Mouse (Mus musculus) hindbrain, embryonic 14.5 days (tissue): ENCODE measurements around the gene Shisa9. TPM values are rescaled to one million over a fixed set of nuclear protein-coding genes. Genes with fewer than 3 reads are reported as not detected.

ENCODE experiments used
- ATAC-seq: fragments of 200-750 bp; cut with Nextera tagmentation; 2 replicates; pipeline ENCODE4 v1.8.0; 2017; ENCODE audit warnings: moderate number of reproducible peaks, mild to moderate bottlenecking, moderate TSS enrichment, moderate library complexity; ENCODE audit not compliant: low FRiP score
- DNase-seq: peaks from one replicate; pipeline ENCODE4 v3.0.0-alpha.2; 2015; ENCODE audit warnings: low spot score
- H3K27ac ChIP-seq: fragments of 300-500 bp; sonication (generic); 2 replicates; pipeline ENCODE4 v1.5.1; 2014; ENCODE audit warnings: mild to moderate bottlenecking, moderate library complexity
- H3K27me3 ChIP-seq: fragments of 300-500 bp; sonication (generic); 2 replicates; pipeline ENCODE4 v1.6.1; 2014; ENCODE audit warnings: mild to moderate bottlenecking, low read length, mixed read lengths; ENCODE audit not compliant: control insufficient read depth, insufficient read depth
- H3K36me3 ChIP-seq: fragments of 300-500 bp; sonication (generic); replicated peaks from 2 replicates; pipeline ENCODE4 v1.6.1; 2014; ENCODE audit not compliant: control insufficient read depth, insufficient read depth
- H3K4me1 ChIP-seq: fragments of 300-500 bp; sonication (generic); replicated peaks from 2 replicates; pipeline ENCODE4 v1.6.1; 2014; ENCODE audit warnings: antibody characterized with exemption, low read length, mixed read lengths; ENCODE audit not compliant: control insufficient read depth, insufficient read depth
- H3K4me2 ChIP-seq: fragments of 300-500 bp; sonication (generic); replicated peaks from 2 replicates; pipeline ENCODE4 v1.6.1; 2014; ENCODE audit warnings: mild to moderate bottlenecking, moderate library complexity
- H3K4me3 ChIP-seq: fragments of 300-500 bp; sonication (generic); replicated peaks from 2 replicates; pipeline ENCODE4 v1.5.1; 2014; ENCODE audit warnings: mild to moderate bottlenecking, low read length
- H3K9ac ChIP-seq: fragments of 300-500 bp; sonication (generic); 2 replicates; pipeline ENCODE4 v1.6.1; 2014
- H3K9me3 ChIP-seq: fragments of 300-500 bp; sonication (generic); 2 replicates; pipeline ENCODE4 v1.6.1; 2016; ENCODE audit warnings: low read length; ENCODE audit not compliant: control insufficient read depth
- WGBS: fragments of 180-500 bp; shearing (Covaris S2); extraction: QIAGEN DNeasy Blood & Tissue Kit; methylation state at CpG from one replicate; pipeline ENCODE4 v1.1.7; 2014; 5-methylcytosine and 5-hydroxymethylcytosine counted together
- polyA plus RNA-seq: library from polyadenylated mRNA; unstranded; fragments of >200 nt; fragmentation: Nextera tagmentation; extraction: Ambion mirVana; gene quantifications from 2 replicates; pipeline ENCODE4 v1.2.1, GENCODE M21; 2014

Shisa9 gene
- polyA plus RNA-seq, 1 experiment from 2014 or later = 15.7 TPM

GRCm38 (mm10) chr16:12265828-12266227 is 281.9 kb downstream of the Shisa9 start:
- H3K4me1 ChIP-seq = no peaks in the 10 kb centered on the region
- H3K4me2 ChIP-seq = no peak overlapping the region
- H3K9ac ChIP-seq = no peak overlapping the region
- no peak for ATAC-seq
- H3K9me3 ChIP-seq = no peaks in the 10 kb centered on the region
- no peak overlapping the region for H3K4me3 ChIP-seq
- no peak for DNase-seq
- no peaks in the 10 kb centered on the region for H3K36me3 ChIP-seq
- WGBS = 91% methylated on average over 2 of the region's 2 CpGs
- no peaks in the 10 kb centered on the region for H3K27me3 ChIP-seq
- H3K27ac ChIP-seq = no peak overlapping the region

- no peaks in the 10 kb centered on the region for H3K9me3 ChIP-seq
- peak; percentile 43 for DNase-seq
- H3K27me3 ChIP-seq = no peaks in the 10 kb centered on the region
- ATAC-seq = no peak
- no peak overlapping the region for H3K27ac ChIP-seq
- H3K9ac ChIP-seq = no peak overlapping the region
- no peaks in the 10 kb centered on the region for H3K4me1 ChIP-seq
- H3K36me3 ChIP-seq = no peaks in the 10 kb centered on the region
- WGBS = 62% methylated on average over 5 of the region's 5 CpGs
- no peak overlapping the region for H3K4me2 ChIP-seq
- no peak overlapping the region for H3K4me3 ChIP-seq
Measured at GRCm38 (mm10) chr16:12300523-12300922, 316.6 kb downstream of the Shisa9 start.

GRCm38 (mm10) chr16:12303420-12303819 is 319.5 kb downstream of the Shisa9 start:
- ATAC-seq = no peak
- no peaks in the 10 kb centered on the region for H3K27me3 ChIP-seq
- no peak overlapping the region for H3K9ac ChIP-seq
- no peak overlapping the region for H3K4me3 ChIP-seq
- no peaks in the 10 kb centered on the region for H3K36me3 ChIP-seq
- H3K4me2 ChIP-seq = no peak overlapping the region
- H3K9me3 ChIP-seq = no peaks in the 10 kb centered on the region
- no peaks in the 10 kb centered on the region for H3K4me1 ChIP-seq
- no peak overlapping the region for H3K27ac ChIP-seq
- DNase-seq = no peak

DNA sequence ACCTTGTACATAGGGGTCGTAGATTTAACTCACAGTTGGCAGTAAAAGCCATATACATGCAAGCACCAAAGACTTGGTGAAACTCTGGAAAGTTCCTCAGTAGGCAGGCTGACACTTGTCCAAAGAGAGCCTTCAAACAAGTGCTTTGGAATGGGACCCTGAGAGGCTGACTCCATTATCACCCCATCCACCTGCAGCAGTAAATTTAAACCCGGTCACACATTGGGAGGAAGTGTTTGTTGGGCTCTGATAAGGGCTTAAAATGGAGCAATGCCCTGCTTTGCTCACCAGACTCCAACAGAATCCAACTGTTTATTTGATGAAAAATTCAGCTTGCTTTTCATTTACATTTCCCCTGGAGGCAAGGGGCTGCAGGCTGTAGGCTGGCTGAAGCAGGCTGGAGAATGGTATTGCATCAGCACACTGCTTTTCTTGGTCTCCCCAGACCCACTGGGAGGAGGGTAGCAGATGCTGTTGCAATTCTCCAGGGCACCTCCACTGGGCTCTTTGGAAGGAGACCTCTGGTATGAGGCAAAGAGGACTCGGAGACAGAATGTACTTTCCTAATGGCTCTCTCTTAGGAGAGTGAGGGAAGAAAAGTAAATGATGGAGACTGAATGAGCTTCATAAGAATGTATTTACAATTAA is 323.5 kb downstream of the Shisa9 start:
- H3K9me3 ChIP-seq = no peaks in the 10 kb centered on the region
- no peak overlapping the region for H3K4me3 ChIP-seq
- ATAC-seq = no peak
- no peak overlapping the region for H3K27ac ChIP-seq
- H3K4me2 ChIP-seq = no peak overlapping the region
- 73% methylated on average over 3 of the region's 3 CpGs for WGBS
- no peaks in the 10 kb centered on the region for H3K36me3 ChIP-seq
- H3K27me3 ChIP-seq = no peaks in the 10 kb centered on the region
- H3K9ac ChIP-seq = no peak overlapping the region
- no peaks in the 10 kb centered on the region for H3K4me1 ChIP-seq
- DNase-seq = no peak

- no peak overlapping the region for H3K9ac ChIP-seq
- H3K9me3 ChIP-seq = no peaks in the 10 kb centered on the region
- H3K27me3 ChIP-seq = no peaks in the 10 kb centered on the region
- no peaks in the 10 kb centered on the region for H3K36me3 ChIP-seq
- no peak overlapping the region for H3K27ac ChIP-seq
- no peaks in the 10 kb centered on the region for H3K4me1 ChIP-seq
- ATAC-seq (no peak), DNase-seq (no peak)
- no peak overlapping the region for H3K4me2 ChIP-seq
- no peak overlapping the region for H3K4me3 ChIP-seq
Measured at GRCm38 (mm10) chr16:12309826-12310225, 325.9 kb downstream of the Shisa9 start.

DNA sequence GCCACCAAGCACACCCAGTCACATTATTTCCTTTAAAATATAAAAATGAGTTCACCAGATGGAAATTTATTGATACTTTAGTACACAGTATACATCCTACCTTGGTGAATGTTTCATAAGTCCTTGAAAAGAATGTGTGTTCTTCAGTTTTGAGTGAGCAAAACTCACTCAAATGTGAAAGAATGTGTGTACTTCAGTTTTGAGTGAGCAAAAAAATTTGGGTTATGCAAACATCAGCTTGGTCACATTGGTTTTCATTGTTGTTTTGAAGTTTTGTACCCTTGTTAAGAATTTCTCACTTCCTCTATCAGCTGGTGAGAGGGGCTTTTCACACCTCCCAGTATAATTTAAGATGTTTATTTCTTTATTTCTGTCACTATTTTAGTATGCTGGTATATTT is 331.7 kb downstream of the Shisa9 start:
- DNase-seq = no peak
- Histone ChIP-seq H3K4me1 (no peaks in the 10 kb centered on the region), H3K36me3 (no peaks in the 10 kb centered on the region), H3K4me2 (no peak overlapping the region), H3K27me3 (no peaks in the 10 kb centered on the region), H3K9me3 (no peaks in the 10 kb centered on the region), H3K9ac (no peak overlapping the region), H3K4me3 (no peak overlapping the region), H3K27ac (no peak overlapping the region)
- ATAC-seq = no peak

Other genes starting within 250 kb of the Shisa9 start
- 17.3 and 19.3 TPM in 2 replicates for gene Cpped1, start 74.7 kb upstream of the Shisa9 start, polyA plus RNA-seq